In genomic region chr9:61012771-61013540, GRCm38 (mm10) we compare ENCODE assay signal across 10 mouse cellular contexts.
DNase-seq lines count a peak whose midpoint lies in the region; ATAC-seq and TF ChIP-seq lines count a peak whose summit lies in the region.
"Had no signal": no experiment of that assay in that cellular context is flagged by ENCODE, and none has a peak within 500 bp of the region (broad histone marks: within the 10 kb centered on the region; RNA-seq: fewer than 3 reads in every experiment).

No protein-coding gene starts in this region.

- H3K9me3 ChIP-seq in embryonic facial prominence, embryonic 14.5 days (ENCODE audit: control insufficient read depth, low read length) = peaks cover 9% of the 10 kb centered on the region; the same call in 1 of the 2 replicates
- no peaks in the 10 kb centered on the region; the same call in 1 of the 2 replicates for H3K9me3 ChIP-seq in limb, embryonic 14.5 days (ENCODE audit: control insufficient read depth, low read length)
- no peaks in the 10 kb centered on the region; the same call in 1 of the 2 replicates for H3K9me3 ChIP-seq in midbrain, embryonic 16.5 days (replicated peaks; ENCODE audit: control insufficient read depth, low read length, poor library complexity, severe bottlenecking)
- H3K9me3 ChIP-seq: G1E had no signal

- no peaks in the 10 kb centered on the region for H3K36me3 ChIP-seq in embryonic facial prominence, embryonic 14.5 days (ENCODE audit: control insufficient read depth, insufficient read depth, low read length)
- no peaks in the 10 kb centered on the region for H3K36me3 ChIP-seq in limb, embryonic 14.5 days (ENCODE audit: control insufficient read depth, insufficient read depth, low read length)
- no peaks in the 10 kb centered on the region for H3K36me3 ChIP-seq in midbrain, embryonic 16.5 days (ENCODE audit: control insufficient read depth, insufficient read depth, low read length)
- H3K36me3 ChIP-seq: G1E; midbrain, embryonic 12.5 days had no signal

- POLR2A ChIA-PET in Patski (lab: Charles Lee) = interaction anchor here (1.0 kb wide), 1 partner anchor 356 kb away, joined by 4 read pairs; no protein-coding TSS in a partner anchor

- H3K4me1 ChIP-seq in embryonic facial prominence, embryonic 14.5 days (ENCODE audit: control insufficient read depth, insufficient read depth, low read length) = peaks cover 28% of the 10 kb centered on the region
- H3K4me1 ChIP-seq in limb, embryonic 14.5 days (ENCODE audit: control insufficient read depth, insufficient read depth, low read length) = peaks cover 23% of the 10 kb centered on the region; the same call in 1 of the 2 replicates
- H3K4me1 ChIP-seq in midbrain, embryonic 16.5 days (ENCODE audit: control insufficient read depth, insufficient read depth, low read length) = 0 out of 2 replicates have a peak, but pooled peaks cover 2% of the 10 kb centered on the region

- peak; percentile 23 for DNase-seq in cerebellum, adult 11-12 months
- DNase-seq in cerebellum, adult 8-10 months = no peak
- DNase-seq in Patski (ENCODE audit: low read depth, low spot score) = peak; percentile 99
- peak; percentile 95 for DNase-seq in embryonic facial prominence, embryonic 14.5 days (ENCODE audit: low spot score)
- peak; percentile 80 for DNase-seq in limb, embryonic 14.5 days (ENCODE audit: low spot score)
- DNase-seq in ovary, postnatal 14 days (ENCODE audit: low spot score) = peak; percentile 40

- ATAC-seq in Patski = peak; percentile 64
- peak; percentile 92 for ATAC-seq in embryonic facial prominence, embryonic 14.5 days (ENCODE audit: low read depth)
- ATAC-seq in hematopoietic stem cell, adult 5-6 weeks (replicated peaks in 1 of 2; ENCODE audit: insufficient read depth in 1 of 2, low FRiP score in 2 of 2, low TSS enrichment in 1 of 2, low read depth in 1 of 2, poor library complexity in 2 of 2, severe bottlenecking in 2 of 2) = peak; percentile 87 to 91
- peak; percentile 82 for ATAC-seq in limb, embryonic 14.5 days (ENCODE audit: low FRiP score, low read depth)
- ATAC-seq in midbrain, embryonic 16.5 days = no peak

- in situ Hi-C loops in Patski (cut with MboI; ENCODE audit: low pct_unique_long_range_greater_than_20kb) = loop anchor here (5.0 kb wide), 1 partner anchor 116 kb away; no protein-coding TSS in a partner anchor

- no peak overlapping the region for H3K4me3 ChIP-seq in embryonic facial prominence, embryonic 14.5 days (ENCODE audit: low read depth, low read length)
- H3K4me3 ChIP-seq in limb, embryonic 14.5 days (replicated peaks; ENCODE audit: low read length) = no peak overlapping the region
- no peak overlapping the region for H3K4me3 ChIP-seq in midbrain, embryonic 16.5 days (ENCODE audit: low read depth, low read length)
- H3K4me3 ChIP-seq: midbrain, embryonic 12.5 days had no signal

- no peak for TF ChIP-seq POLR2A in limb, embryonic 14.5 days (IDR thresholded peaks at IDR 0.05; ENCODE audit: borderline replicate concordance, extremely low read depth, insufficient read depth, insufficient read length)

- 47% methylated on average over 19 of the region's 19 CpGs for WGBS in embryonic facial prominence, embryonic 14.5 days
- 55% methylated on average over 19 of the region's 19 CpGs for WGBS in limb, embryonic 14.5 days
- WGBS in midbrain, embryonic 16.5 days = 72% methylated on average over 19 of the region's 19 CpGs

- H3K9ac ChIP-seq in embryonic facial prominence, embryonic 14.5 days (ENCODE audit: low read depth, low read length) = no peak overlapping the region
- no peak overlapping the region for H3K9ac ChIP-seq in limb, embryonic 14.5 days (ENCODE audit: low read depth, low read length, severe bottlenecking)
- no peak overlapping the region for H3K9ac ChIP-seq in midbrain, embryonic 16.5 days (ENCODE audit: low read depth, low read length)
- H3K9ac ChIP-seq: midbrain, embryonic 12.5 days had no signal

- CTCF ChIA-PET in Patski (lab: Charles Lee) = interaction anchor here (1.1 to 1.4 kb wide), 3 partner anchors 14 to 264 kb away, joined by 3 to 4 read pairs (median 4); no protein-coding TSS in a partner anchor

- H3K27me3 ChIP-seq in Patski = no peaks in the 10 kb centered on the region
- peaks cover 7% of the 10 kb centered on the region; the same call in 1 of the 2 replicates for H3K27me3 ChIP-seq in embryonic facial prominence, embryonic 14.5 days (replicated peaks; ENCODE audit: control insufficient read depth, insufficient read depth, low read length)
- H3K27me3 ChIP-seq in limb, embryonic 14.5 days (ENCODE audit: control insufficient read depth, insufficient read depth, low read length) = no peaks in the 10 kb centered on the region
- peaks cover 4% of the 10 kb centered on the region; the same call in 1 of the 2 replicates for H3K27me3 ChIP-seq in midbrain, embryonic 16.5 days (ENCODE audit: control insufficient read depth, insufficient read depth, low read depth, low read length)

- H3K27ac ChIP-seq in embryonic facial prominence, embryonic 14.5 days (replicated peaks; ENCODE audit: low read depth, low read length) = no peak overlapping the region; the same call in 1 of the 2 replicates
- H3K27ac ChIP-seq in limb, embryonic 14.5 days (replicated peaks; ENCODE audit: low read depth, low read length) = no peak overlapping the region
- no peak overlapping the region for H3K27ac ChIP-seq in midbrain, embryonic 16.5 days (ENCODE audit: low read length)
- H3K27ac ChIP-seq: midbrain, embryonic 12.5 days had no signal

- no peak for TF ChIP-seq CTCF in Patski (IDR thresholded peaks at IDR 0.05)

- H3K4me2 ChIP-seq in embryonic facial prominence, embryonic 14.5 days (ENCODE audit: low read depth, low read length) = no peak overlapping the region; the same call in 1 of the 2 replicates
- no peak overlapping the region for H3K4me2 ChIP-seq in limb, embryonic 14.5 days (replicated peaks; ENCODE audit: low read depth, low read length, severe bottlenecking)
- no peak overlapping the region for H3K4me2 ChIP-seq in midbrain, embryonic 16.5 days (ENCODE audit: low read length)
- H3K4me2 ChIP-seq: midbrain, embryonic 12.5 days had no signal
